Mouse (Mus musculus) limb, embryonic 11.5 days (tissue): ENCODE results near the gene Dnajb11. TPM values are rescaled to one million over a fixed set of nuclear protein-coding genes. Genes with fewer than 3 reads are reported as not detected.

Experiments
- ATAC-seq: fragments of 200-750 bp; cut with Nextera tagmentation; 2 replicates; pipeline ENCODE4 v1.8.0; 2017; ENCODE audit warnings: low read depth; ENCODE audit not compliant: insufficient number of reproducible peaks, low FRiP score, low TSS enrichment
- DNase-seq: peaks from one replicate; pipeline ENCODE4 v3.0.0-alpha.2; 2015; ENCODE audit warnings: low spot score
- H3K27ac ChIP-seq: fragments of 300-500 bp; sonication (generic); replicated peaks from 2 replicates; pipeline ENCODE4 v1.5.1; 2014; ENCODE audit warnings: low read depth, mild to moderate bottlenecking, low read length
- H3K27me3 ChIP-seq: fragments of 300-500 bp; sonication (generic); 2 replicates; pipeline ENCODE4 v1.6.1; 2014; ENCODE audit warnings: mild to moderate bottlenecking, low read length, mixed read lengths; ENCODE audit not compliant: control insufficient read depth, insufficient read depth
- H3K36me3 ChIP-seq: fragments of 300-500 bp; sonication (generic); 2 replicates; pipeline ENCODE4 v1.6.1; 2014; ENCODE audit warnings: mild to moderate bottlenecking, low read length, moderate library complexity, mixed read lengths; ENCODE audit not compliant: control insufficient read depth, insufficient read depth
- H3K4me1 ChIP-seq: fragments of 300-500 bp; sonication (generic); 2 replicates; pipeline ENCODE4 v1.6.1; 2014; ENCODE audit warnings: low read length, mixed read lengths; ENCODE audit not compliant: control insufficient read depth, insufficient read depth
- H3K4me2 ChIP-seq: fragments of 300-500 bp; sonication (generic); 2 replicates; pipeline ENCODE4 v1.6.1; 2014; ENCODE audit warnings: low read depth, mild to moderate bottlenecking, moderate library complexity; ENCODE audit not compliant: severe bottlenecking
- H3K4me3 ChIP-seq: fragments of 300-500 bp; sonication (generic); 2 replicates; pipeline ENCODE4 v1.5.1; 2014; ENCODE audit warnings: low read depth, low read length
- H3K9ac ChIP-seq: fragments of 300-500 bp; sonication (generic); 2 replicates; pipeline ENCODE4 v1.6.1; 2014; ENCODE audit warnings: mild to moderate bottlenecking, low read length
- H3K9me3 ChIP-seq: fragments of 300-500 bp; sonication (generic); 2 replicates; pipeline ENCODE4 v1.6.1; 2016; ENCODE audit warnings: low read length; ENCODE audit not compliant: control insufficient read depth
- WGBS: fragments of 180-500 bp; shearing (Covaris S2); extraction: QIAGEN DNeasy Blood & Tissue Kit; methylation state at CpG from one replicate; pipeline ENCODE4 v1.1.7; 2014; 5-methylcytosine and 5-hydroxymethylcytosine counted together
- polyA plus RNA-seq: library from polyadenylated mRNA; unstranded; fragments of >200 nt; fragmentation: Nextera tagmentation; extraction: Ambion mirVana; gene quantifications from 2 replicates; pipeline ENCODE4 v1.2.1, GENCODE M21; 2014

The Dnajb11 gene
- polyA plus RNA-seq, 1 experiment from 2014 or later = 106 TPM

DNA sequence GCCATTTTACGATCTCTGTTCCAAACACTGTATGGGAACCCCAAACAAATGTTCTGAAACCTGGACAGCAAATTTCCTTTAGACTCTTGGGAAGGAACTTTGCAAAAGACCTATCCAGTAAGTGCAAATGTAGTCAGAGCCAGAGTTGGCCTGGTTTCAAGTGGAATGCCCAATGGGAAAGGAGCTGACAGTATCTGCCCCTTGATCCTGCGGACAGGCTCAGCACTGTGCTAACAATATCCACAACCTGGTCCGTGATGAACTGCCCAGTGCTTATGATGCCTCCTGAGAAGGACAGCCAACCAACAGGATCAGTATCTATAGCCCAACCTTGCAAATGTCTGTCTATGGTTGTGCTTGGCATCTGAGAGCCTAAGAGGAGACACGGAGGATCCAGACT, 12.2 kb upstream of the Dnajb11 start:
- no peaks in the 10 kb centered on the region for H3K4me1 ChIP-seq
- H3K4me3 ChIP-seq = no peak overlapping the region
- H3K27me3 ChIP-seq = no peaks in the 10 kb centered on the region
- H3K9ac ChIP-seq = no peak overlapping the region
- H3K27ac ChIP-seq = no peak overlapping the region
- no peak overlapping the region for H3K4me2 ChIP-seq
- ATAC-seq (no peak), DNase-seq (no peak)
- H3K9me3 ChIP-seq = no peaks in the 10 kb centered on the region
- WGBS = 91% methylated on average over 4 of the region's 4 CpGs
- H3K36me3 ChIP-seq = peaks cover under 1% of the 10 kb centered on the region; the same call in 1 of the 2 replicates

DNA sequence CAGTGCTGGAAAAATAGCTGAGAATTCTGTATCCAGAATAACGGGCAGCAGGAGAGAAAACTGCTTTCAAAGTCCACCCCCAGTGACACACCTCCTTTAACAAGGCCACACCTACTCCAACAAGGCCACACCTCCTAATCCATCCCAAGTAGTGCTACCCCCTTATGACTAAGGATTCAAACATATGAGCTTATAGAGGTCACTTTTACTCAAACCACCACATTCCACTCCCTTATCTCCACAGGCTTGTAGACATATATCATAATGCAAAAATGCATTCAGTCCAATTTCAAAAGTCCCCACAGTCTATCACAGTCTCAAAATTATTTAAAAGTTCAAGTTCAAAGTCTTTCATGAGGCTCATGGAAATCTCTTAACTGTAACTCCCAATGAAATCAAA, 10.0 kb upstream of the Dnajb11 start:
- Histone ChIP-seq H3K9me3 (no peaks in the 10 kb centered on the region), H3K36me3 (no peaks in the 10 kb centered on the region), H3K27ac (no peak overlapping the region), H3K4me3 (no peak overlapping the region), H3K4me2 (no peak overlapping the region), H3K9ac (no peak overlapping the region), H3K27me3 (no peaks in the 10 kb centered on the region), H3K4me1 (no peaks in the 10 kb centered on the region)
- WGBS = 79% methylated on average over 1 of the region's 1 CpGs
- ATAC-seq (no peak), DNase-seq (no peak)

DNA sequence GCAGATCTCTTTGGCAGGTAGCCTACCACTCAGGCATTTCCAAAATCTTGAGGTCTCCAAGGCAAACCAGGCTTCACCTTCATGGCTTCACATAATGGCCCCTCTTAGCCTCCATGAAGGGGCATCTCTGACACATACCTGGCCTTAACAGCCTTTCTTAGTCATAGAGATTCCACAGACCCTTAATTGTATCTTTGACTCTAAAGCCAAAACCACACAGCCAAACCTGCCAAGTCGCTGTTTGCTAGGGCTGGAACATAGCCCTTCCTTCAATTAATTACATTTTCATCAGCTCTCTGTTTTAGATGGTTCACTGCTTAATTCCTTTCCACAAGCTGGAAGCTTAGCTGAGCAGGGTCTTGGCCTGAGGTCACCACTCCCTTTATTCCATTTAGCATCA, 9.3 kb upstream of the Dnajb11 start:
- DNase-seq (no peak), ATAC-seq (no peak)
- H3K4me1 ChIP-seq = no peaks in the 10 kb centered on the region
- H3K9ac ChIP-seq = no peak overlapping the region
- WGBS = 88% methylated on average over 1 of the region's 1 CpGs
- H3K27me3 ChIP-seq = no peaks in the 10 kb centered on the region
- no peak overlapping the region for H3K4me3 ChIP-seq
- H3K9me3 ChIP-seq = no peaks in the 10 kb centered on the region
- H3K27ac ChIP-seq = no peak overlapping the region
- H3K36me3 ChIP-seq = no peaks in the 10 kb centered on the region
- no peak overlapping the region for H3K4me2 ChIP-seq

DNA sequence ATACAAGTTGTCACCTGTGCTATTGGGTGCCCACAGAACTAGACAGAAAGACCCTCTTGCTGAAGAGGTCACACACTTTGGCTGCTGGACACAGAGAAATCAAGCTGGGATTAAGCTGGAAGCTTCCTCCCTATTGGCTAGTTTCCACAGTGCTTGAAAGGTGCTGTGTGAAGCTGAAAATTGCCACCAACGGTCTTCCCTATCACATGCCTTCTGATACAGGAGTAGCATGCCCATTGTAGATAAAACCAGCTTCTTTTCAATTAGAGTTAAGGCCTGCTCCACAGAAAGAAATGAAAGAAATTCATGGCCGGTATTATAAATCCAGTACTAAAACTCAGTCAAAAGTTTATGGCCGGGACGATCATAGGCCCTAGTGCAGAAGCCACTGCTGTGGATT, 4.9 kb upstream of the Dnajb11 start:
- DNase-seq = no peak
- 92% methylated on average over 4 of the region's 4 CpGs for WGBS
- no peaks in the 10 kb centered on the region for H3K27me3 ChIP-seq
- no peak overlapping the region for H3K4me2 ChIP-seq
- no peak overlapping the region for H3K27ac ChIP-seq
- no peak overlapping the region for H3K9ac ChIP-seq
- no peaks in the 10 kb centered on the region for H3K4me1 ChIP-seq
- no peaks in the 10 kb centered on the region for H3K36me3 ChIP-seq
- H3K9me3 ChIP-seq = no peaks in the 10 kb centered on the region
- ATAC-seq = no peak
- H3K4me3 ChIP-seq = no peak overlapping the region

DNA sequence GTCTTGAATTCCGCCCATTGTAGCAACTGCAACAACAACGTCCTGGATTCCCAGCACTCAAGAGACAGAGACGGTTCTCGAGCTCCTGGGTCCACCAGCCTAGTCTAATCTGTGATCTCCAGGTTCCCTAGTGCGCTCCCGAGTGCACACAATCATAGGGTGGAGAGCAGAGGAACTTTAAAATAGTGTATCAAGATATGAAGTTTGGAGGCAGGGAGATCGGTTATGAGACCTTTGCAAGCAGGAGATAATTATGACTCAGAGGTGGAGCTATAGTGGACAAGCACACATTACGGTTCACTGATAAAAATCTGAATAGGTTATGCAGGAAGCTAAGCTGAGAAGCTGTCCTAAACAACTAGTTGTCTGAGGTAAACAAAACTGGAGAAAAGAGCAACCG, 872 bp upstream of the Dnajb11 start:
- Histone ChIP-seq H3K36me3 (no peaks in the 10 kb centered on the region), H3K4me3 (peak overlapping the region; percentile 96), H3K9me3 (no peaks in the 10 kb centered on the region), H3K4me1 (peaks cover 5% of the 10 kb centered on the region), H3K4me2 (peak overlapping the region; percentile 71), H3K27ac (no peak overlapping the region), H3K9ac (peak overlapping the region; percentile 53), H3K27me3 (no peaks in the 10 kb centered on the region)
- no peak for DNase-seq
- WGBS = 12% methylated on average over 9 of the region's 9 CpGs
- no peak for ATAC-seq

DNA sequence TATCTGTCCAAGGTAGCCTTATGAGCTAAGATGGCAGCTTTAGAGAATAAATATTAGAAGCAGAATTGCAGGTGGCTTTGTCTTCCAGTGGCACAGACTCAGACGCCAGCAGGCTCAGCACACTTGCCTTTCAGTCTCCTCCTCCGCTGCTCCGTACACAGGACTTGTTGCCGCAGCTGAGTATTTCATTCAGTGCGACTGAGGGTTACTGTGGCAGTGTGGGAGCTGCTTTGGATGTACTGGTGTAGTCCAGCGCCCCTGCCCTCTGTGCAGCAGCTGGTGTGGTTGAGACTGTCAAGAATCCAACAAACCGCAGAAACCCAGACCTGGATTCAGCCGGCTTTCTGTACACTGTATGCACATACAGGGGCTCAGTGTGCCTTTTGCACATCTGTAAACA, 14.8 kb downstream of the Dnajb11 start:
- ATAC-seq = no peak
- no peak overlapping the region for H3K27ac ChIP-seq
- WGBS = 93% methylated on average over 8 of the region's 8 CpGs

DNA sequence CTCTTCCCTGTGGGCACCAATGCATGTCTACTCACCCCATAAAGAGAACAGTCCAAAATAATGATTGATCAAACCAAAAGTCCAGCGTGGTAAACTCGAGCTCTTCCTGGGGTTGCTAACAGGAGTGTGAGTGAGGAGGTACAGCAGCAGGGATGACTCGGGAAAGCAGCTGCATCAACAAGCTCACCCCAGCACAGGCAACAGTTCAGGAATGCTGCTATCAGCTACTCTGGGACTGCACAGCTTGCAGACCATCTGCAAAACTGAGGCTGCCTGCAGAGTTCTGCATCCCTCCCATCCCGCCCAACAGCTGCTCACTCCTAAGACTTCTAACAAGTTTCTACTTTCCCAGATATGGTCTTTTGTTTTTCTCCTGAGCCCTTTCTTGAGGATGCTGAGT, 15.7 kb downstream of the Dnajb11 start:
- Histone ChIP-seq H3K27me3 (no peaks in the 10 kb centered on the region), H3K4me2 (no peak overlapping the region), H3K9me3 (no peaks in the 10 kb centered on the region), H3K4me1 (no peaks in the 10 kb centered on the region), H3K9ac (no peak overlapping the region), H3K27ac (no peak overlapping the region), H3K36me3 (peaks cover 13% of the 10 kb centered on the region), H3K4me3 (no peak overlapping the region)
- WGBS = 78% methylated on average over 4 of the region's 4 CpGs
- DNase-seq = no peak
- ATAC-seq = no peak

More for the DNA sequence above, 14.8 kb downstream of the Dnajb11 start:
- no peak for DNase-seq
- Histone ChIP-seq H3K4me3 (no peak overlapping the region), H3K9ac (no peak overlapping the region), H3K27me3 (no peaks in the 10 kb centered on the region), H3K36me3 (peaks cover 15% of the 10 kb centered on the region), H3K4me2 (no peak overlapping the region), H3K4me1 (no peaks in the 10 kb centered on the region), H3K9me3 (no peaks in the 10 kb centered on the region)

DNA sequence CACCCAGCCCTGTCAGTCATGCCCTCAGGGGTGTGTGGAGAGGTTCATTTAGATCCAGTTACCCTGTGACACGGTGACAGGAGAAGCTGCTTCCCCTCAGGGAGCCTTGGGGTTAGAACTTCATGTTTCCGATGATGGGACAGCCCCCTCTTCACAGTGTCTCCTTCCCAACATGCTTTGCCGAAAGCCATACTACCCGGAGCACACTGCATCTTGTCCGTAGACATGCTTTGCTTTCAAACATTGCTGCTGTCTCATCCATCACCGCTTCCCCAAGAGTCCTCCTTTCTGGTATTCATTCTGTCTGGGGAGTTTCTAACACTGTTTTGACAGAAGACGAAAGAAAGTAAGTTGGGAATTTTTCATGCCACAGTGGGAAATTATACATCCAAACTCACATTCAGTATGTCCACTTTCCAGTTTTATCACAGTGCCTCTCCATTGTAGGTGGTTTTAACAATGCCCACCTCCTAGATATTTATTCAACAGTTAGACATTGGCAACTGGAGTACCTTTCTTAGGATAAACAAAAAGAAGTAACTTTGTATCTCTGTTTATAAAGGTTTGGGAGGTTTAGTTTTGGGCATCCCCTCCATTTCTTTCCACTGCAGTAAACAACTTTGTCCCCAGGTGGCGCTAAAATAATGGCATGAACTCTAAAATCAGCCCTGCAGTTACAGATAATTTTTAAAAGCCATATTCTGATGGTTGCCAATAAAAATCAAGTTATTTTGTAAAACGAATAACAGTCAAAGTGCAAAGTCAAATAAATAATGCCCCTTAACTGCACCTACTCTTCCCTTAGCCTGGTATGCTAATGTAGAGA, 18.8 kb downstream of the Dnajb11 start:
- DNase-seq (peak; percentile 55), ATAC-seq (no peak)
- no peak overlapping the region for H3K4me2 ChIP-seq
- no peak overlapping the region for H3K9ac ChIP-seq
- H3K9me3 ChIP-seq = no peaks in the 10 kb centered on the region
- H3K36me3 ChIP-seq = no peaks in the 10 kb centered on the region; the same call in 1 of the 2 replicates
- H3K4me3 ChIP-seq = no peak overlapping the region
- H3K27me3 ChIP-seq = no peaks in the 10 kb centered on the region
- H3K27ac ChIP-seq = no peak overlapping the region
- WGBS = 54% methylated on average over 9 of the region's 9 CpGs
- peaks cover 9% of the 10 kb centered on the region for H3K4me1 ChIP-seq
